Mouse (Mus musculus): Measurements from ENCODE around the gene Cdh13.

- TF ChIP-seq CTCF (IDR thresholded peaks at IDR 0.05; ENCODE audit: low read depth) (no peak), EP300 (IDR thresholded peaks at IDR 0.05; ENCODE audit: low read depth) (no peak)
These were observed 506.1 kb downstream of the Cdh13 start for GRCm38 (mm10) chr8:118789649-118790048.

All from liver, postnatal 0 days (tissue).